Mouse (Mus musculus): ENCODE results near the gene Cotl1.

DNA sequence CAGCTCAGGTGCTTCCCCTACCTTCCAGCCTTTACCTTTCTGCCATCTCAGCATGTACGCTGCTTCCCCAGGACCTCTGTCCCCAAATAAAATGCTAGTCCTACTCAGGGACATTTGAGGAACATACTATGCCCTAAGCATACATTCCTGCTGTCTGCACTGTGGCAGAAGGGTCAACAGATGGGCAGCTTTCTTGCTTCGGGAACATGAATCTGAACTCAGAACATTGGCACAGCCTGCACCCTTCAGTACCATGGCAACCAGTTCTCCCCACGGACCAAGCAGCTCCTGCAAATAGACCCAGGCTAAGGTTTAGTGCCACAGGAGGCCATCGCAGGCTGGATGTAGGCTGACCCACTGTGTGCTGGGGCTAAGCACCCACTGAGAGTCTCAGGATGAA, 3.5 kb downstream of the Cotl1 start:
- no peak for TF ChIP-seq CTCF (IDR thresholded peaks at IDR 0.05; ENCODE audit: low read depth)
- TF ChIP-seq EP300 (optimal IDR thresholded peaks at IDR 0.05), result no peak

Measured in stomach, postnatal 0 days (tissue).